Mouse (Mus musculus): Measurements from ENCODE around the gene Slc45a1.
"Not testable (repeated sequence)": the region's sequence is repeated elsewhere in the genome, so short reads cannot be mapped to it uniquely, and the experiment has no call there.

Slc45a1 gene

DNA sequence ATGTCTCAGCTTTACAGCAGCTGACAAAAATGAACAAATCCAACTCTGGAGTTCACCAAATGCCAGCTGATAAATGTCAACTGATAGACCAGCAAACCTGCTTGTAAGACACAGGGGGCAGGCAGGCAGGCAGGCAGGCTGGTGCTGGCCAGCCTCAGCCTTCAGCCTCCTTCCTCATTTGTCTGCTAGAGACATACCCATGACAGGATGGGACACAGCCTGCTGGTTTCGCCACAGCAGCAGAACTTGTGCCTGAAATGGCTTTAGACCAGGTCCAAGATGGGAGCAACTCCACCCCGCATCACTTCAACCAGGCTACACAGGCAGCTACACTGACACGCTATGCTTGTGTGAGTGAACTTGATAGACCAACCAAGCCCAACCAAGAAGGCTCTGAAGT, 46.2 kb downstream of the Slc45a1 start:
- no peak for DNase-seq (ENCODE audit: low read depth, low spot score)

DNA sequence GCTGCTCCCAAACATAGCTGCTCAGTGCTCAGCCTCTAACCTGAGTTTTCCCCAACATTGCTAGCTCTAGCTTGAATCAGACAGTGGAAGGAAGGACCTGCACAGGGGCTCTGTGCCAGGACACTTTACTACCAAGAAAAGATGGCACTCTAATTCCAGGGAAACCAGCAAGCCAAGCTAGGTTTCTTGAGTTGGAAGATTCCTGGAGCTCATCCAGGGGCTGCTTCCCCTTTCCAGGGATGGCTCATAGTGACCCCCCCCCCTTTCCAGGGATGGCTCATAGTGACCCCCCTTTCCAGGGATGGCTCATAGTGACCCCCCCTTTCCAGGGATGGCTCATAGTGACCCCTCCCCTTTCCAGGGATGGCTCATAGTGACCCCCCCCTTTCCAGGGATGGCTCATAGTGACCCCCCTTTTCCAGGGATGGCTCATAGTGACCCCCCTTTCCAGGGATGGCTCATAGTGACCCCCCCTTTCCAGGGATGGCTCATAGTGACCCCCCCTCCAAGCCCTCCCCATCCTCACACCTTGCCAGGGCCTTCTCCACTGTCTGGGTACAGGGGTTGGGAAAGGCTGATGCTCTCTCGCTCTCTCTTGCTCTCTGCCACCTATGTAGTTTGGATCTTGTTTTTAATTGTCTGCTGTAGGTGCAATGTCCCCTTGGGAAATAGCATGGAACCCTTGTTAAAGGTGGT, 48.5 kb downstream of the Slc45a1 start:
- DNase-seq (ENCODE audit: low read depth, low spot score) = no peak

DNA sequence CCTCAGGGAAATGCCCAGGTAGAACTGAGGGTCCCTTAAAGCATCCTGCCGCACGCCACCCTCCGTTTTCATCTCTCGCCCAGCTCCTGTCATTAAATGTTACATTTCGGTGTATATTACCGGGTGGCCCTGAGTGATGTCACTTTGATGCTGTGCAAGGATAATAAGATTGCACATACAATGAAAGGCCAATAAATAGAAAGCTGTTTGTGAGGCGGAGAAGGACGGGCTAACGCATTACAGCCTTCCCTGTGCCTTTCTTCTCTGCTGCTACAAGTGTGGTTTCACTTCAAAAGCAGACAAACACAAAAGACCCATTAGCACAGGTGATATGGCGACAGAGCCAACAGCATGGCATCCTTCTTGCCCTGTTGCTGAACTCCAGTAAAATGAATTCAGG, 50.5 kb downstream of the Slc45a1 start:
- DNase-seq (ENCODE audit: low read depth, low spot score) = no peak

DNA sequence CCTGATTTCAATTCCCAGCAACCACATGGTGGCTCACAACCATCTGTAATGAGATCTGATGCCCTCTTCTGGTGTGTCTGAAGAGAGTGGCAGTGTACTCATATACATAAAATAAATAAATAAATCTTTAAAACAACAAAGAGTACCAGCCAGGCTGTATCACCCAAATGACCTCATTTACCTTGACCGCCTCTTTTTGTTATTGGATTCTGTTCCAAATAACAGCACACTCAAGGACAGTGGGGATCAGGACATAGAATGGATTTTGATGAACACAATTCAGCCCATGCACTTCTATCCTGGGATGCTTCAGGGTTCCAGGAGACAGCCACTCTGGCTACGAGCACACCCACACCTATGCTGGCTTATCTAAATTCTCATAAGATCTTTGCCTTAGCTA, 51.5 kb downstream of the Slc45a1 start:
- DNase-seq (ENCODE audit: low read depth, low spot score) = not testable (repeated sequence)

DNA sequence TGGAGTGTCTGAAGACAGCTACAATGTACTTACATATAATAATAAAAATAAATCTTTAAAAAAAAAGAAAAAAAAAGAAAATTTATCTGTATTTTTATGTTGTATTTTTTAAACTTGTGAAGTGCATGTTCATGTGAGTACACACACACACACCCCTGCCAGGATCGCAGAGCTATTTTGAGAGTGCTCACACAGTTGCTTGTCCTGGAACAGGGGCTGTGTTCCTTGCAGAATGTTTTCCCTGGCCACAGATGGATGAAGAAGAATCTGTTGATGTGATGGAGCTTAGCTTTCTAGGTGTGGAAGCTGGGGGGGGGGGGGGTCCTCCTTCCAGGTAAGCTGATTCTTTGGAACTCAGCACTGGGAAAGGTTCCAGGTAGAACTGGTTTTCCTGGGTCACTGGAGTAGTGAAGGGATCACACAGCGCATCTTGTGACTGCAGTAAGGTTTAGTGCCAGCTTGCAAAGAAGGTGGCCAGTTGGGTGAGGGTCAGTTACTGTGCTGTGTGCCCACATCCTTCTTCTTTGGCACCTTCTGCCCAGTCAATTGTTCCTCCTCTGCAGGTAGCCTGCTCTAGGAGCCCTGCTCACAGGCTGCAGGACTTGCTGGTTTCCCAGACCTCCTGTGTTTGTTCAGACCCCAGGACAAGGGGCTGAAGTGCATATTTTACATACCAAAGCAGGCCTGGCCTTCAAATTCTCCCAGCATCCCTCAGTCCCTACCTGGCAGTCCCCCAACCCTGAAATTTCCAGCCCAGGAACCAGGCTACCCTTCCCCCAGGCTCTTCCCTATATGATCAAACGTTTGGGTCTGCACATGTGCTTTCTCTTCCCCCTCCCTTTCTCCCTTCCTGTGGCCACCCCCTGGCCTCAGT, 52.6 kb downstream of the Slc45a1 start:
- no peak for DNase-seq (ENCODE audit: low read depth, low spot score)

DNA sequence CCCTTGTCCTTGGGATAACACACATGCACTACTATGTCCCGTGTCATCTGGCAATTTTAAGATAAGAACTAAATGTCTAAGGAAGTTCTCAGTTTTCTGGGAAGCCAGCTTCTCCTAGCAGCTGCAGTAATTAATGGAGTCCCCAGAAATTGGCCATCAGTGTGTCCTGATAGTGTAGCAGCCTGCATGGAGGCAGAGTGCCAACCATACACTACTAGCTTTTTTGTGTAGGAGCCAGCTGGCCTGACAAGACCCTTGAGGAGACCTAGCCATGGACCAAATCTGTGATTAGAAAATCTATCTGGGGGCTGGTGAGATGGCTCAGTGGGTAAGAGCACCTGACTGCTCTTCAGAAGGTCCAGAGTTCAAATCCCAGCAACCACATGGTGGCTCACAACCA, 53.3 kb downstream of the Slc45a1 start:
- no peak for DNase-seq (ENCODE audit: low read depth, low spot score)

DNA sequence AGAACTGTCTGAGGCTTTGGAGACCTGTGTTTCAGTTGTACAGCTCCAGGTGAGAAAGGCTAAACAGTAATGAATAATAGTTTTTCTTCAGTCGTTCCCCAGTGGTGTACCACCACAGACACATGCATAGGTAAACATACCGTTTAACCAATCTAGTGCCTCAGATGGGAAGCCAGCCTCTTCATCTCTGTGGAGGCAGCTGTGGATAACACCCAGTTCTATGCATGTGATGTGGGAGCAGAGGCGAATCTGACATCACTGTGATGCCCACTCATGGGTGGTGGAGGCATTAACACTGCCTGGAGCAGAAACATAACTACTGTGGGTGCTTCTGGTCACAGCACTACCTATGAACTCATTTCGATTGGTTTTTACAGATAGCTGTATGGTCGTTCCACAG, 56.0 kb downstream of the Slc45a1 start:
- no peak for DNase-seq (ENCODE audit: low read depth, low spot score)

DNA sequence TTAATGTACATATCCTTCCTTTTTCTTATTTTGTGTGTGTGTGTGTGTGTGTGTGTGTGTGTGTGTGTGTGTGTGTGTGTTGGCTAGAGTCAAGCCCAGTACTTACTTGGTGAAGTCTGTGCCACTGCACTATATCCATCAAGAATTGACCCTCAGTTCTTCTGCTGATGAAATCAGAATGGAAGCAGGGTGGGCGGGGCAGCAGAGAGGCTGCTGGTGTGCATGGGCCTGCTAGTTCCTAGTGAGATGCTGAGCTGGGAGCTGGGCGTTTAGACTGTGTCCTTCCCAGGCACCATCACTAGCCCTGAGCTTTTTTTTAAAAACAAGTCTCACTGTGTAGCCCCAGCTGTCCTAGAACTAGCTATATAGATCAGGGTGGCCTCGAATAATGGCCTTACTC, 56.9 kb downstream of the Slc45a1 start:
- no peak for DNase-seq (ENCODE audit: low read depth, low spot score)

DNA sequence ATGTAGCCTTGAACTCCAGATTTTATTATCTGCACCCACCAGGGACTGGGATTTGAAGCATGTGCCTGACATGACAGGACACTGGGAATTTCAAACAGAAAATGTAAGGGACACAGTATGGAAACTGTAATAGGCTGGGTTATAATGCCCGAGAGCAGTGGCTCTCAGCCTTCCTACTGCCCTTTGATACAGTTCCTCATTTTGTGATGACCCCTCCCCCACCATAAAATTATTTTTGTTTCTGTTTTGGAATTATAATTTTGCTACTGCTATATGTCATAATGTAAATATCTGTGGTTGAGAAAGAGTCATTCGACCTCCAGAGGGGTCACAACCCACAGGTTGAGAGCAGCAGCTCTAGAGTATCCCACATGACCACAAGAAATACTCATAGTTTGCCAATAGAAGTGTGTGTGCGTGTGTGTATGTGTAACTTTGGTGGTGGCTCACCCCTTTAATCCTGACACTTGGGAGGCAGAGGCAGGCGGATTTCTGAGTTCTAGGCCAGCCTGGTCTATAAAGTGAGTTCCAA, 57.6 kb downstream of the Slc45a1 start:
- no peak for DNase-seq (ENCODE audit: low read depth, low spot score)

DNA sequence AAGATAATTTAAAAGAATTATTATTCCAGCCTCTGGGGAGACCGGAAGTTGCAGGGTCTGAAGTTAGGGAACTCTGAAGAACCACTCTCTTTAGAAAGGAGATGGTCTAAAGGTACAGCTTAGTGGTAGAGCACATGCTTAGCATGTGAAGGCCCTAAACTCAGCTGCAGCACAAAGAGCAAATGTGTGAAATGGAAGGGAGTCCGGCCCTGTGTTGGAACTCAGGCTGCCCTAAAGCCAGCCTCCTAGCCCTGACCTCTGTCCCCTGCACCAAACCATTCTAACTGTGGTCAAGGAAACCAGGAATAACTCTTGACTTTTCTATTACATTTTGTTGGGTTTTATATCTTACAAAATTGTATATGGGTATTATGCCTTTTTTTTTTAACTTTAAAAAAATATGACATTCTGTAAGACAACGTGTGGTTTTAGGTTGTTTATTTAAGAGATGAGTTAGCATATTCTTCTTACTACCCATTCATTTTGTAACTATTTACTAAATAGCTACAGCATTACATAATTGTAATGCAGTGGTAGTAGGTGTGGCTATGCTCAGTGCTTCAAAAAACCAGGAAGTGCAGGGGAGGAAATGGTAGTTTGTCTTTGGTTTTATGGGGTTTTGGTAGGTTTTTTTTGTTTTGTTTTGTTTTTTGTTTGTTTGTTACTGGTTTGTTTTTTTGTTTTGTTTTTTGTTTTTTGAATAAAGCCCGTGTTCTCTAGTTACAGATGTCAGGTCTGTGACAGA, 58.3 kb downstream of the Slc45a1 start:
- DNase-seq (ENCODE audit: low read depth, low spot score) = no peak

DNA sequence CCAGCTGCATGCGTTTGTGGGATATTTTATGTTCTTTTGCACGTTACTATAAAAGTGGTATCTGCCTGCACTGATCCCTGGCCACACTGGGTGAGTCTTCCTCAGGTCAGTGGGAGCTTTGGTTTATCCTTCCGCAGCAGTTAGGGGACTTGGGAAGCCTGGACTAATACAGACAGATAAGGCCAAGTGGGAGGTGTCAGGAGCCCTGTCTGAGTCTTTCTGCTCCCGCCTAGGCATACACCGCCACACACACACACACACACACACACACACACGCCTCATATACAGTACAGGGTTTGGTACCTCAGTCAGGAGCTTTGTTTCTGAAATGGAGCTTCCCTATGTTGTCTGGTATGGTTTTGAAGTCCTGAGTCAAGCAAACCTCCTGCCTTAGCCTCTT, 59.9 kb downstream of the Slc45a1 start:
- no peak for DNase-seq (ENCODE audit: low read depth, low spot score)

DNA sequence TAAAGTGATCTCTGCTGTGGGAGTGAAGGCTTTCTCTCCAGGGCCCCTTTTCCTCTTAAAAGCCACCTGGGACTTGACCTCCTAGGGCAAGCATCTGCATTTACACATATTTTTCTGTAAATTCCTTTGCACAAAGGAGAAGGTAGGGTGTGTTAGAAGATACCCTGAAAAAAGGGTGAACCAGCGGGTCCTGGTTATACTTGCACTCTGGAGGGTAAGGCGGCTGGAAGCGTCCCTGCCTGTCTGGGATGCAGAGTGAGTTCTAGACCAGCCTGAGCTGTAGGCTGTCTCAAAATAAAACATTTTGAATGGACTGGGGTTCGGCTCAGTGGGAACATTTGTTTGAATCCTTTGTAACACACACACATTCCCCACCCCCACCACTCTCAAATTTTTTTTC, 60.4 kb downstream of the Slc45a1 start:
- DNase-seq (ENCODE audit: low read depth, low spot score) = no peak

DNA sequence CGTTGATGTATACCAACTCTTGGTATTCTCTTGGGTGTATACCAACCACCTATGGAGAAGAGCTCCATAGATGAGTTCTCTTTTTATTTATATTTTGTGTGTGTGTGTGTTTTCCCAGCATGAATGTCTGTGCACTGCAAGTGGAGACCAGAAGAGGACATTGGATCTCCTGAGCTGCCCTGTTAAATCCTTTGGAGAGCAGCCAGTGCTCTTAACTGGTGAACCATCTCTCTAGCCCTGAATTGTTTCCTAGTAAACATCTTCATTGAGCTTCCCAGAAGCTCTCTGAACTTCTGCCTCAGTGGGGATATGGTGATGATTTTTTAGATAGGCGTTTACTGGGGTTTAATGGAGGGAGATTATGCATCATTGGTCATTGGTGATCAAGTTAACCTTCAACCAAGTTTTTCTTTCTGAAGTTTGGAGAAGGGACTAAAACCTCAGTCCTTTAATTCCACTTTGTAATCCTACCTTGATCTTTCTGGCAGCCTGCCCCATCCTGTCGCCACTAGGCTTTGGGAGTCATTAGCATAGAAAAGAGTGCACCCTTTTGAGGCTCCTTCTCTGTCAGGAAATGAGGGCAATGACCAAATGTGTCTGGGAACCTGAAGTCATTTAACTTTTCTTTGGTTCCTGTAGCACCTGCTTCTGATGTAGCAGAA, 61.2 kb downstream of the Slc45a1 start:
- DNase-seq (ENCODE audit: low read depth, low spot score) = no peak

DNA sequence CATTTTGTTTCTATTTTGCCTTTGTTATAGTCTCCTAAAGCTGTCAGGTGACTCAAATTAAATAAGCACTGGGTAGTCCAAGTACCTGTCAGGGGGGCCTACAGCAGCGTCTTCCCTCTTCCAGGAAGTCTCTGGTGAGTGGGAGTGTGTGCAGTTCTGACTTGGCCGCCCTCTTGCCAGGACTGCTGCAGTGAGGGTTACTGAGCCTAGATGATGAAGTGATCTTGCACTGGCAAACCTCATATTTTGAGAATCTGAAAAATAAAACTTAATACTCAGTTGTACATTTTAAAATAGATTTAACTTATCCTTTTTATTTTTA, 63.7 kb downstream of the Slc45a1 start:
- DNase-seq (ENCODE audit: low read depth, low spot score) = no peak

DNA sequence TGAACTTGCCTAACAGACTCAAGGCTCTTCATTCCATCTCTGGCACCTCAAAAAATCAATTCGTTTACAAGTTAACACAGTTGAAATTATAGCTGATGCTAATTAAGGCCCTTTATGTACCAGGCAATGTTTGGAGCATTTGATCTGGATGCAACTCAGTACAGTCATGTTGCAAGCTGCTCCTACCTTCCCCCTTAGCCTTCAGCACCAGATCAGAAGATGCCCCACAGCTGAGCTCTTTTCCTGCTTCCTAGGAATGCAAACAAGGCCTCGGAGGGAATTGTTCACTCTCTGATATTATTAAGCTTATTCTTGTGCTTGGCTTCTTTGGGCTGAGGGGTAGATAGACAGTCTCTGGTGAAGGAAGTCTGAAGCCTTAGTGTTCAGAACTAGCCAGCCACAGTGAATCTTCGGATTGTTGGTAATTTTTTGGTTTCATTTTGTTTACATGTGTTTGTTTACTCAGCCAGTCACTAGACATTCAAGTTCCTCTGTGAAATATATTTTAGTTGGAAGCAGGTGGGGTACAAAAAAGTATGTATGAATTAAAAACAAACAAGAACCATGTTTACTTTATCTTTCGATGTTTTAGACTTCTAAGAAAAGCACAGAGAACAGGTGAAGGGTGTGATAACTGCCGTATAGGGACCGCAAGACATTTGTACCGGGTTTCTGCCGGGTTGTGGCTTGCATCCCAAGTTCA, 64.2 kb downstream of the Slc45a1 start:
- no peak for DNase-seq (ENCODE audit: low read depth, low spot score)

DNA sequence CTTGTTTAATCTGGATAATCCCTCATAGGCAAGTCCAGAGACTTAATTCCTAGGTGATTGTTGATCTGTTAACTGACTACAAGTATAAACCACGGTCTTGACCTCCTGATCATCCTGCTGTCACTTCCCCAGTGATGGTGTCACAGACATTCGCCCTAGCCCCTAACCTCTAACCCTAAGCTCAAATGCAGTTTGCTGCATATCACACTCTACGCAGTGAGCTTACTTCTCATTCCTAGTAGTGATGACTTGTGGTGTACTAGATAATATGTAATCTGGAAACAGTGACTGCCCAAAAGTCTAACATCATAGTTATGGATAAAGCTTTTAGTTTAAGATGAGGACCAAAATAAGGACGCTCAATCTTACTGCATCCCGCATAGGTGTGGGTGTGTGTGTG, 65.7 kb downstream of the Slc45a1 start:
- DNase-seq (ENCODE audit: low read depth, low spot score) = no peak

DNA sequence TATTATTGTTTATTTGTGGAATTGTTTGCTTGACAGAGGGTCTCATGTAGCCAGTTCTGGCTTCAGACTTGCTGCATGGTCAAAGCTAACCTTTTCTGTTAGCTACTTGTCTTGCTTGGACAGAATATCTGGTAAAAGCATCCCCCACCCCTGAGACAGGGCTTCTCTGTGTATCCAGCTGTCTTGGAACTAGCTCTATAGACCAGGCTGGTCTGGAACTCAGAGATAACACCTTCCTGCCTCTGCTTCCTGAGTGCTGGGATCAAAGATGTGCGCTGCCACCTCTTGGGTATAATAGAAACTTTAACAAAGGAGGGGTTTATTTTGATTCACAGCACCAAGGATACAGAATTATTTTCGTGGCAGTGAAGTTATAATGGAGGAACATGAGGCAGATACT, 66.2 kb downstream of the Slc45a1 start:
- DNase-seq (ENCODE audit: low read depth, low spot score) = no peak

DNA sequence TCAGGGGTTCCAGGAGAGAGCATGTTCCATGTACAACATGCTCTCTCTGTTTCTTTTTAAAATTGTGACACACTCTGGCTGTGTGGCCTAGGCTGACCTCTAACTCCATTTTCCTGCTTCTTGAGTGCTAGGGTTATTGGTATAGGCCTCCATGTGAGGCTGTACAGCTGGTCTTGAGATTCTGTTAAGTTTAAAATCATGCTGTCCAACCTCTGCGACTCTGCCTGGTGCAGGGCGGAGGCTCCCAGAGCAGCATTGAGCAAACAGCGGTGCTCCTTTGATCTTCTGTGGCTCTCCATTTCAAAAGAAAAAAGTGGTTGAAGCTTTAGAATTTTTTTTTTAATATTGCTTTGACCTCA, 68.2 kb downstream of the Slc45a1 start:
- no peak for DNase-seq (ENCODE audit: low read depth, low spot score)

DNA sequence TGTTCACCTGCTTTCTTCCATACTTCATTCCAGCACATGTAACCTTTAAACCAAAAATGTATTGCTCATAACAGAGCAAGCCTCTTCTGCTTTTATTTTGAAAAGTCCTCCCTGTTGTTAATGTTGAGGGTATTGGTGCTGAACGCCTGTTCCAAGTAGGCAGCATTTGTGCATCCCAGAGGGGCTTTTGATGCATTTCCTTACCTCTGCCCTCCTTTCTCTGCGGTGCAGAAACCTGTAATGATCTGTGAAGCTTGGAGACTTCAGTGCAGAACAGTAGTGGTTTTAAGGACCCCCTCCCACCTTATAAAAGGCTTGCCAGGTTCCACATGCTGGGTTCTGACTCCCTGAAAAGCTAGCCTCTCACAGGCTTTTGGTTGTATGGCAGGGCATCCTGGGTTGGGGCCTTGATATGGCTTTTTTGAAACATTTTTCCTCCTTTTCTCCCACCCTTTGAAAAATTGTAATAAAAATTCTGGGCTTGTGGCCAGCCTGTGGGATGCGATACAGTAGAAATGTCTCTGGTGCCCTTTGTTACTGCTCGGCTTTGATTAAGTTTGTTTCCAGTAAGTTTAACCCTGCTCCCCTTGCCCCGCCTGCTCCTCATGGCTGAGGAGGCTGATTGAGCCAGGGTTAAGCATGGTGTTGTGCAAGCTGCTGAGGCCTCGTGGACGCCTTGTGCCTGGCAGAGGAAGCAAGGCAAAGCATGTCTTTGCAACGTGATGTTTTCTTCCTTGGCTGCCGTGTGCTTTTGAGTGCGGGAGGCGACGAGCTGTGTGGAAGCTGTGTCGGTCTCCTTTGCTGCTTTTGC, 68.8 kb downstream of the Slc45a1 start:
- no peak for DNase-seq (ENCODE audit: low read depth, low spot score)

DNA sequence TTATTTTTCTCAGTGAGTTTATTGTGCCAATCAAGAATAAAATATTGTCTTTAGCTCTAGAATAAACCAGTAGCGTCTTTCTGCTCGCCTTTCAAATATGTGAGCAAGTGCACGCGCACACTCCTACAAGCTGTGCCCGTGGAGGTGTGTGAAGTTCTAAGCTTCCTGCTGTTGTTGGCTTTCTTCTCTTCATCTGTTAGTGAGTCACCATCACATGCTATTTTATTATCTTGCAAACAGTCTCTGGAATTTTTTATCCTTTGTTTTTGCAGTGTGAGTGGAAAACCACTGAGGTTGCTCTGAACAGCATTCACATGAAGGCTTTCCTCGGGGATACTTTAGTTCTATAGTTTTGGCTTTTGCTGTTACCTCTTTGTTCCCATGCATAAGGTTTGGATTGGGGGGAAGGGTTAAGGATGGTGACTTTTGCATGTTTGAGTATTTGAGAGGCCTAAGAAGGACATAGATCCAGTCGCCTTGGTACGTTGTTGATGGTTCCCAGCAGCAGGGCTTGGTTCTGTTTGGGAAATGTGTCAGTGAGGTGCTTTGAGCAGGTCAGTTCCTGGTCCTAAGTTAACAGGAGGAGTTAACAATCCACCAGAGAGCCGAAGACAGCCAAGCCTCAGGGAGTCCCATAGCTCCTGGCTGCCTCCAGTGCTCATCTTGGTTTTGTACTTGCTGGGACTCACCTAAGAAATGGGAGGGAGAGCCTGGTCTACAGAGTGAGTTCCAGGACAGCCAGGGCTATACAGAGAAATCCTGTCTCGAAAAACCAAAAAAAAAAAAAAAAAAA, 69.8 kb downstream of the Slc45a1 start:
- no peak for DNase-seq (ENCODE audit: low read depth, low spot score)

All from embryo, embryonic 11.5 days (tissue).